Mouse (Mus musculus) E14TG2a.4 (cell line): ENCODE data around the gene Rtl1.

ENCODE experiments used
- H3K27me3 ChIP-seq: 2 replicates; pipeline ENCODE4 v1.6.1; 2014; ENCODE audit warnings: low read length, control low read depth; ENCODE audit not compliant: insufficient read depth
- H3K36me3 ChIP-seq: 2 replicates; pipeline ENCODE4 v1.6.1; 2014; ENCODE audit warnings: low read length, control low read depth; ENCODE audit not compliant: insufficient read depth
- H3K4me1 ChIP-seq: replicated peaks from 2 replicates; pipeline ENCODE4 v1.6.1; 2014; ENCODE audit warnings: low read depth, low read length, control low read depth
- H3K4me3 ChIP-seq: replicated peaks from 2 replicates; pipeline ENCODE4 v1.5.1; 2014; ENCODE audit warnings: mild to moderate bottlenecking, low read length
- H3K9me3 ChIP-seq: 2 replicates; pipeline ENCODE4 v1.6.1; 2014; ENCODE audit warnings: low read length, control low read depth
- CTCF ChIP-seq: conservative IDR thresholded peaks from 2 replicates; pipeline ENCODE4 v1.5.1; 2014; ENCODE audit warnings: low read length
- NANOG ChIP-seq: IDR thresholded peaks from 2 replicates; pipeline ENCODE4 v1.6.1; 2014; ENCODE audit warnings: borderline replicate concordance, low read length, mixed read lengths
- POU5F1 ChIP-seq: IDR thresholded peaks from 2 replicates; pipeline ENCODE4 v1.6.1; 2014; ENCODE audit warnings: low read length, borderline replicate concordance

Gene Rtl1

DNA sequence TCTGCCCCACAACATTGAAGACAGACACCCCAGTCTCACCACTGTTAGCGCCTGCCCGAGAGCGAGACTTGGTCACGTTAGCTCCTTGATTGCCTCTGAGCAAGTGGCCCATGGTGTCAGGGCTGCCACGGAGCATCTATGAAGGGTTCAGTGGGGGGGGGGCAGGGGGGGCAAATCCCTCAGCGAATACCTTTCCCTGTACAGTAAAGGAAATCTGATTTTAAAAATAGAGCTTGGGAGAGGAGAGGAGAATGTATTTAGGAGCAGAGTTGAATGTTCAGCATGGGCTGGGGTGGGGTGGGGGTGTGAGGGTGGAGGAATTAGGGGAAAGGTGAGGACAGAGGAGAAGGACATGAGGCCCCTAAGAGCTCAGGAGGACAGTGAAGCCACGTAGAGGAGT lies at the start of gene Rtl1:
Rtl1 (minus strand) TSS at position 101 of the 400 bp plus-strand sequence.
- Histone ChIP-seq H3K9me3 (peaks cover 2% of the 10 kb centered on the region; the same call in 1 of the 2 replicates), H3K4me1 (peaks cover 7% of the 10 kb centered on the region; the same call in 1 of the 2 replicates), H3K36me3 (peaks cover 97% of the 10 kb centered on the region), H3K27me3 (peaks cover 2% of the 10 kb centered on the region; the same call in 1 of the 2 replicates), H3K4me3 (no peak within 1 kb of the TSS)
- TF ChIP-seq CTCF = no peak

DNA sequence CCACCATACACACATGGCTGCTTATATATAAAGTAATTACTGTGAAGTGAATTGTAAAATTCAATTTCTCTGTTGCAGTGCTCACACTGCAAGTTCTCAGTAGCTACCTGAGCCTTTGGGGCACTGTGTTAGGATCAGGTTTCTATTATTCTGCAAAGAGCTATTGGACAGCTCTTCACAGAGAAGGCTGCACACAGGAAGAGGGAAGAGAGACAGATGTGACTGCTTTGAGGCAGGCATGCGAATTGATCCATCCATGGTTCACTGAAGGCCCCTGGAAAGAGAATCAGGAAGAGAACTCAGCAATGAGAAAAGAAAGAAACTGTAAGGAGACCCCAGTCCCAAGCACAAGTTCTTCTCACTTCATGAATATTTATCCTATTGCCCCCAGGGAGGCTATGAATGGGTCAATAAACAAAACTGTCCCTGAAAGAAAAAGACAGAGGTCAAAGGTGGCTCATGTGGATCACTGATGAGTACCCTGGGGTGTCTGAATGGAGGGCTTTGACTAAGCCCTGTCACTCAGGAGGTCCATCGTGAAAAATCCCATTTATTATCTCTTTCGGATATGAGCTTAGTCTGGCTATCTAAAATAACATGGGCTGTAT lies 40.5 kb upstream of the Rtl1 start:
- TF ChIP-seq CTCF (no peak), NANOG (0 out of 2 replicates have a peak, but pooled peaks have one; percentile 12)
- Histone ChIP-seq H3K36me3 (peaks cover 87% of the 10 kb centered on the region), H3K4me3 (no peak overlapping the region), H3K9me3 (no peaks in the 10 kb centered on the region), H3K27me3 (no peaks in the 10 kb centered on the region), H3K4me1 (peaks cover 5% of the 10 kb centered on the region; the same call in 1 of the 2 replicates)

DNA sequence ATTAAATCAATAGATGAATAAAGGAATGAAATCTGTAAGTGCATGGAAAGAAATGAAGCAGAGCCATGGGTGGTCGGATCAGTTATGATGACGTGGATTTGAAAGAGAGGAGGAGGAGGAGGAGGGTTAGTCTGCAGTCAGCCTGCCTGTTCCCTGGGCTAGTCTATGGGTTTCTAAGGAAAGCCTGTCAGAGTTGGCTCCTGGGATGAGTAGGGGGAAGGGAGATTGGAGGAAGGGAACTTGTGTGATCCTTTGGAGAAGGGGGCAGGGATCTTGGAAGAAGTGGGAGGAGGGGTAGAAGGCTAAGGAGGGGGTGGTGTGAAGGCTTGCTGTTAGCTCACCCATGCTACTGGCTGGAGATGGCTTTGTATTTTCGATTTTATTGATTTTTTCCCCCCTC lies 31.9 kb upstream of the Rtl1 start:
- no peaks in the 10 kb centered on the region for H3K27me3 ChIP-seq
- H3K4me3 ChIP-seq = no peak overlapping the region
- H3K4me1 ChIP-seq = peaks cover 13% of the 10 kb centered on the region
- peaks cover 81% of the 10 kb centered on the region for H3K36me3 ChIP-seq
- TF ChIP-seq NANOG = no peak
- no peak for TF ChIP-seq CTCF
- TF ChIP-seq POU5F1 = no peak
- H3K9me3 ChIP-seq = no peaks in the 10 kb centered on the region

DNA sequence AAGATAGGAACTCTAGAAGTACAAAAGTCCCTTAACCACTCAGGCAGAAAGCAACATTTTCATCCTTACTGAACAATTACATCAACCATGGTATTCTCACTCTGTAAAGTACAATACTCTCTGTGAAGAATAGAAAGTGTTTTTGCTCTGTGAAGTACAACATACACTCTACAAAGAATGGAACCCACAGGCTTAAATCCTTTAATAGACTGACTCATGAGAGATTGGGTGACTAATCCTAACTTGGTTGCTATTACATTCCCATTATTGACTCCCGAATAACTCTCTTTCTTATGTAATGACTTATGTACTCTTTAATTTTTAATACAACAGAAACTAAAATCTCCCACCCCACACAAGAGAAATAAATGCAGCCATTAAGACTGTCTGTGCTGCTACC lies 28.8 kb upstream of the Rtl1 start:
- Histone ChIP-seq H3K27me3 (no peaks in the 10 kb centered on the region), H3K4me3 (no peak overlapping the region)

DNA sequence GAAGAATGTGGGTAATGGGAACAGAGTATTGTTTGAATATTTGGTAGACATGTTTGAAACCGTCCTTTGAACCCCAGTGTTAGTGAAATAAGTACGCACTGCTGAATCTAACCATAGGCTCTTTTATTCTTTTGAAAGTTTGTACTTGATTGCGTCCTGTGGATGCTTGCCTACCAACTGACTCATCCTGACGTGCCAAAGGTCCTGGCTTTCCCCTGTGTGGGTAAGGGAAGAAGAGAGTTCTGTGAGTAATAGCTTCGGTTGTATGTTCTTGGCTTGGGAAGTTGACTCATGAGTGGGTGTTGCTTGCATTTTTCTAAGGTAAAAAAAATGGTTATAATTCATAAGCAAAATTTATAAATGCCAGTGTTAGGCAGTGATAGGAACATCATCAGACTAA lies 26.8 kb upstream of the Rtl1 start:
- no peaks in the 10 kb centered on the region for H3K9me3 ChIP-seq
- H3K4me3 ChIP-seq = no peak overlapping the region
- no peak for TF ChIP-seq NANOG
- no peak for TF ChIP-seq CTCF
- no peak for TF ChIP-seq POU5F1
- no peaks in the 10 kb centered on the region for H3K27me3 ChIP-seq
- H3K4me1 ChIP-seq = peaks cover 6% of the 10 kb centered on the region
- peaks cover 74% of the 10 kb centered on the region for H3K36me3 ChIP-seq

More for the DNA sequence above, 28.8 kb upstream of the Rtl1 start:
- H3K36me3 ChIP-seq = peaks cover 75% of the 10 kb centered on the region
- peaks cover 13% of the 10 kb centered on the region for H3K4me1 ChIP-seq
- TF ChIP-seq POU5F1 (no peak), CTCF (no peak), NANOG (no peak)
- H3K9me3 ChIP-seq = no peaks in the 10 kb centered on the region

DNA sequence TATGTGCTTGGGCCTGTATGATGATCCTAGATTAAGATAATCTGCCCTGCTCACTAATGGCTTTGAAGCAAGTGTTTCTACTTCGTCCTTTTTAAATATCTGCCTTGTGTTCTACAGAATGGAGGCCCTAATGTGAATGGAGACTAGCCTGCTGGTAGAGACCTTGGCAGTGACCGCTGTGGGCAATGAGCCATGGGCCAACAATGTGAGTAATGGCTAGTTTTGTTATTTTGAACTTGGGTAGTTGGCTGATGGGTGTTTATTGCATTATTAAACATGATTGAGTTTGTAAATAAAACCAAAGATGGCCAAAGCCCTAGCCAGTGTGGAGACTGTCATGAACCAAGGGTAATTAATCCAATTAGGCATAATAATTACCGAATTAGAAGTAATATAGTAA lies 20.1 kb upstream of the Rtl1 start:
- no peak for TF ChIP-seq POU5F1
- TF ChIP-seq CTCF = no peak
- no peak for TF ChIP-seq NANOG
- no peaks in the 10 kb centered on the region; the same call in 1 of the 2 replicates for H3K27me3 ChIP-seq
- H3K4me3 ChIP-seq = no peak overlapping the region
- H3K4me1 ChIP-seq = peaks cover 5% of the 10 kb centered on the region
- no peaks in the 10 kb centered on the region for H3K9me3 ChIP-seq
- peaks cover 81% of the 10 kb centered on the region for H3K36me3 ChIP-seq

DNA sequence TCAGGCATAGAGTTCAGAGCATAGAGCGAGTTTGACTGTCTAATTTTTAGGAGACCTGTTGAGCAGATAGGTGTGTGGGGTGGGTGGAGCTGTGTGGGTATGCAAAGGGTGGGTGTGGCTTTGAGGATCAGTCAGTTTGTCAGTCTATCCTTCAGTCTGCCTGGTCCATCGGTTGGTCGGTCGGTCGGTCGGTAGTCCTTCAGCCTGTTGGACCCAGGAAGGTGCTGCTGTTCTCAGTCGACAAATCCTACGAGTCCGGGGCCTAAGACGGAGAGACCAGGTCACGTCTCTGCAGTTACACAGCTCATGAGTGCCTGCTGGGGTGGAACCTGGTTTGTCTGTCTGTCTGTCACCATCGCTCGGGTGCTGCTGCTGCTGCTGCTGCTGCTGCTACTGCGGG lies 17.9 kb upstream of the Rtl1 start:
- Histone ChIP-seq H3K4me3 (no peak overlapping the region), H3K4me1 (peaks cover 11% of the 10 kb centered on the region), H3K27me3 (peaks cover 1% of the 10 kb centered on the region; the same call in 1 of the 2 replicates), H3K9me3 (no peaks in the 10 kb centered on the region), H3K36me3 (peaks cover 95% of the 10 kb centered on the region)
- TF ChIP-seq POU5F1 (no peak), CTCF (no peak), NANOG (no peak)

DNA sequence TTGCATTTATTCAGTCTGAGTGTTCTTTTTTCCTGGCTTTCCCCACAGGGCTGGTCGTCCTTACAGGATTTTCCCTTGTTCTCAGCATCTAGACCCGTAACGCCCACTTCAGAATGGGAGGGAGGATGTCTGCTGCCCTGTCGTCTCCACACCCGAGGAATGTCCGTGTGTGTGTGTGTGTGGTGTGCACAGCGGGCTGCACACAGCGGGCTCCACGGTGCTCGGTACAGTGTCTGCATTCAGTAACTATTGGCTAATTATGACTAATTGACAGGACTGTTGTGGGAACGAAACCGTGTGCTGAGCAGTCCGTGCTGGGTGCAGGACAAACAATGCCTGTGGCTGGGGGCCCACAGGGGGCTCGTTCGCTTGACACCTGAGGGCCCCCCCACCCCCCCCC lies 17.0 kb upstream of the Rtl1 start:
- peaks cover 7% of the 10 kb centered on the region for H3K27me3 ChIP-seq

DNA sequence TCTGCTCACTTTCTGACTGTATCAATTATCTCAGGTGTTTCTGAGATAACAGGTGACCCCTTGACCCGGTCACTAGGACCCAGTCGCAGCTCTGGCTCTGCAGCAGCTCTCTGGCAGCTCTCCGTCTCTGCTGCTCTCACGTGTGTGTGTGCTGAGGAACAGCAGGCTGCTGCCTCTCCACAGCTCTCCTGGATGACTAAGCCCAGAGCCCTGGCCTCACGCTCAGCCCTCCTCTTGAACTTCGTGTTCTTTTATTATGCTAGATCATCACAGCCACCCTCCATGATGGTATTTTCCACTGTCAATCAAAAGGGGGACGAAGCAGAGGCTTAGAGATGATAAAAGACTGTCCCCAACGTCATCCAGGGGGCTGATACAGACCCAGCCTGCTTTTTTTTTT lies 15.2 kb upstream of the Rtl1 start:
- Histone ChIP-seq H3K36me3 (peaks cover 94% of the 10 kb centered on the region), H3K4me1 (peaks cover 34% of the 10 kb centered on the region), H3K4me3 (no peak overlapping the region), H3K27me3 (peaks cover 9% of the 10 kb centered on the region), H3K9me3 (no peaks in the 10 kb centered on the region)
- no peak for TF ChIP-seq NANOG
- no peak for TF ChIP-seq CTCF
- TF ChIP-seq POU5F1 = no peak

More for the DNA sequence above, 17.0 kb upstream of the Rtl1 start:
- H3K4me3 ChIP-seq = no peak overlapping the region
- no peaks in the 10 kb centered on the region for H3K9me3 ChIP-seq
- H3K36me3 ChIP-seq = peaks cover 94% of the 10 kb centered on the region
- H3K4me1 ChIP-seq = peaks cover 17% of the 10 kb centered on the region
- TF ChIP-seq POU5F1 = no peak
- TF ChIP-seq NANOG = no peak
- TF ChIP-seq CTCF = no peak
